Mouse (Mus musculus) gastrocnemius, postnatal 10 days (tissue): ENCODE data around the gene Aurkb. TPM values are rescaled to one million over a fixed set of nuclear protein-coding genes. Genes with fewer than 3 reads are reported as not detected.
A peak's percentile ranks its signal among the peaks of the same experiment; 100 is the strongest.
"Not testable (repeated sequence)": the region's sequence is repeated elsewhere in the genome, so short reads cannot be mapped to it uniquely, and the experiment has no call there.

ENCODE experiments used
- DNase-seq: peaks from one replicate; pipeline ENCODE4 v3.0.0; 2021; ENCODE audit warnings: mixed read lengths
- total RNA-seq, 2 experiments: library from RNA; stranded (reverse); gene quantifications; 2 replicates each; pipeline ENCODE4 v1.2.3; 2021

The Aurkb gene
- total RNA-seq, 2 experiments from 2014 or later, result 10.2 to 11.6 TPM

DNA sequence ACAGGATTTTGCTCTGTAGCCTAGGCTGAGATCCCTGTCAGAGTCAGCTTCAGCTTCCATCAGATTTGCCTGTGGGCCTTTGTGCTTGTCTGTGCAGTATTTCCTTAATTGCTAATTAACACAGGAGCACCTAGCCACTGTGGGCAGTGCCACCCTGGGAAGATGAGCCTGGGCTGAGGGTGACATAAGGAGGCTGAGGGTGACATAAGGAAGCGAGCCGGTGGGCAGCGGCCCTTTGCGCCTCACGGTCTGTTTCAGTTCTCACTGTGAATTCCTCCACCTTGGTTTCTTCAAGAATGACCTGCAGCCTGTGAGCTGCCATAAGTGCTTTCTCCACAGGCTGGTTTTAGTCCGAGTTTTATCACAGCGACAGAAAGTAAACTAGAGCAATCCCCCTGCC is 36.2 kb downstream of the Aurkb start:
- DNase-seq, result no peak

DNA sequence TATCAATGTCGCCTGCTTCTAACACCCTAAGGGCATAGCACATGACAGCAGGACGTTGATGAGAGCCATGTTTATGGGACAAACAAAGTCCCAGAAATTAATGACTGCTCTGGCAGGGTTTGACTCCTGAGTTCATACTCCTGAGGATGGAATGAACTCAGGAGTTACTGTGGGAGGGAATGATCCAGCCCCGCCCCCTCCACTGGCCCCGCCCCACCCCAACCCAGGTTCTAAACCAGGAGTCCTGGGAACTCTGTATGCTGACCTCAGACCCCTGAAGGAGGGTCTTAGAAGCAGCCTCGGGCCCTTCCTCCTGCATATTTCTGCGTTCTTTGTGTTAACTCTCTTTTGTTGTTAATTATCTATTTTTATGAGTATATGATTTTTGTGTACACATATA is 40.2 kb downstream of the Aurkb start:
- no peak for DNase-seq

DNA sequence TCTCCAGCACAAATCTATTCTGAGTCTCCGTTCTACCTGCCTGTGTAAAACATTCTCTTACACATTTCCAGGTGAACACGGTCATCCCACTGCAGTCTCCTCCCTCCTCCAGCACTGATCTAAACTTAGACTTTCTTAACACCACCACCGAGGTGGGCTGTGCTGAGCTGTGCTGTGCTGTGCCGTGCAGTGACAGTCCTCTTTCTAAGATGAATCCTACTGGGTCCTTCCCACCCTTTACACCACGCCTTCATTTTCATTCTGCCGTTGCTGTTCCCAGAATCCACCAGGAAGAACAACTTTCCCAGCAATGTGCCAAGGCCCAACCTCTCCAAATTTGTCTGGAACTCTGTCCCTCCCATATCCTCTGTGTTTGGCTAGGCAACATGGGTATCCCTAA is 40.9 kb downstream of the Aurkb start:
- DNase-seq, result peak; percentile 11

DNA sequence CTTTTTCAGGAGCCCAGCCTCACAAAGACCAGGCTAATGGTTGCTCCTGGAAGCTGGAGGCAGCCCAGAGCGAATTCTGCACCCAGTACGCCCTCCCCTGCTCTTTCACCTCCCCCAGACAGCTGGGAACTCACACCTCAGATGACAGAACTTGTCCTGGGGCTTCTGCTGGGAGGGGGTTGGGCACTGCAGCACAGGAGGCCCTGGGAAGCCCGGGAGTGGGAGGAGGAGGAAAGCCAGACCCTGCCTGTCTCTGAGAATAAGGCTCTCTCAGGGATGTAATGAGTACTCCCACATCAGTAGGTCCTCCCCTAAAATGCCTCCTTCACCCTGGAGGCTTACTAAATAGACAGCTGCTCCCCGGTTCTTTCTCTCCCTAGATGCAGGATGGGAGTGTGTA is 41.6 kb downstream of the Aurkb start:
- DNase-seq, result peak; percentile 28

DNA sequence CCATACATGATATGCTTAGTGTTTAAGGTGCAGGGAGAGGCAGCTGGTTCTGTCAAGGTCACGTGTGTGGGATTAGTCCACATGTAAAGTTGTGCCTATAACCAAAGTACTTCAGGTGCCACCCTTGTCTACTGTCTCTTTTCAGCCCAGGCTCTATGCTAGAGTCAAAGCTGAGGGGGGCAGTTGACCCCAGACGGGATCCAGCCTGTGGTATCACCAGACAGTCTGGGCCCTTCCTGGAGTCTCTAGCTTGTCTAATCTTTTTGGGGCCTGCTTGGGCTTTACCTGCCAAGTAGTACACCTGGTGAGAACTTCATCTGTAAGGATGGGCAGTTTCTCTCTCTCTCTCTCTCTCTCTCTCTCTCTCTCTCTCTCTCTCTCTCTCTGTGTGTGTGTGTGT is 42.1 kb downstream of the Aurkb start:
- DNase-seq, result no peak

DNA sequence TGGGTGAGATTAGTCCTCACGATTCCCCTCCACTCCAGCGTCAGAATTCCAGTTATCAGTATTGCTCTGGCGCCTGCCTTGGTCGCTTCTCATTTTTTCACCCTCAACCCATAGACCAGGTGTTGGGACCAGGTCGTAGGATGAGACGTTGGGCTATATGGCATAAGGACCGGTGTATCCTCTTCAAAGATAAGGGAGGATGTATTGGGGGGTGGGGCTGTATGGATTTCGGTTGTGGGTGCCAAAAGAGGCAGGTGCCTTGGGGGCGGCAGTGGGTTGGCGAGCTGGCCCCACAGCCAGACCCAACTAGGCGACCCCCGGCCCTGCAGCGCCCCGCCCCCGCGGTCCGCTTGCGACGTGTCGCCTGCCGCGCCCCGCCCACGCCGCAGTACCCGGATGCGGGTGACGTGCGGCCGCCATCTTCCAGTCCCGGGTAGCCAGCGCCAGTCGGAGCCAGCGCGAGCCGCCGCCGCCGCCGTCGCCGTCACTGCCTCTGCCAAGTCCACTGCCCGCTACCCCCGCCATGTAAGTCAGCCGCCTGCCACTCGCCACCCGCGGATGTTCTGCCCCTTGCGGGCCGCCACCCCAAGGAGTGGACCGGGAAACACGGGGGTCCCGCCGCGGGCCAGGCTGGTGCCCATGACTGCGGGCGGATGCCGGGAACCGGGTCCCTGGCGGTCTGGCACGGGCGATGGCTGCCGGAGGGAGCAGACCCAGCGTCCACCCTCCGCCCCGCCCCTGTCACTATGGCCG is 42.8 kb downstream of the Aurkb start, which contains the start of gene Vamp2:
Gene Vamp2 (plus strand): TSS at position 388 of the 753 bp plus-strand sequence.
- peak; percentile 94 for DNase-seq

DNA sequence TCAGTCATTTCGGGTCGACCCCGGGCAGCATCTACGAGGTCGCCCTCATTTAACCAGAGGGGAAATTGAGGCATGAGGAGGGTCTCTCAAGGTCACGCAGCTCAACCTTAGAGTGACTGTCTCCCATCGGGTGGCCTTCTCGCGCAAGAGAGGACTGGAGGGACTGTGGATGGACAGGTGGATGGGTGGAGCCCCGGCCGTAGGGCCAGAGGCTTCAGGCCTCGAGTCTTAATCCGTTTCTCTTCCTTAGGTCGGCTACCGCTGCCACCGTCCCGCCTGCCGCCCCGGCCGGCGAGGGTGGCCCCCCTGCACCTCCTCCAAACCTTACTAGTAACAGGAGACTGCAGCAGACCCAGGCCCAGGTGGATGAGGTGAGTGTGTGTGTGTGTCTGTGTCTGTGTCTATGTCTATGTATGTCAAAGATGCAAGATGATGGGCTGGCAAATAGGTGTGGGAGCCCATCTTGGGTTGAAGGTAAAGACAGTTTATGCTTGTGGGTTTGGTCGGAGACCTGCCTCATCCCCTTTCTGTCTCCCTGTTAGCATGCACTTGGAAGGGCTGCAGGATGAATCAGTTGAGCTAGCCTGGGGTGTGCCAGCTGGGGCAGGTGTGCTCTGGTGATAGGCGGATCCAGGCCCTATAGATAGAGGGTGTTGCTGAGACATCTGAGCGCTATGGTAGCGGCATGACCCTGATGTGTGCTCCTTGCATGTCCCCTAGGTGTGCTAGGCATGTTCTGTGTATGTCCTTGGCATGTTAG is 43.6 kb downstream of the Aurkb start:
- no peak for DNase-seq

DNA sequence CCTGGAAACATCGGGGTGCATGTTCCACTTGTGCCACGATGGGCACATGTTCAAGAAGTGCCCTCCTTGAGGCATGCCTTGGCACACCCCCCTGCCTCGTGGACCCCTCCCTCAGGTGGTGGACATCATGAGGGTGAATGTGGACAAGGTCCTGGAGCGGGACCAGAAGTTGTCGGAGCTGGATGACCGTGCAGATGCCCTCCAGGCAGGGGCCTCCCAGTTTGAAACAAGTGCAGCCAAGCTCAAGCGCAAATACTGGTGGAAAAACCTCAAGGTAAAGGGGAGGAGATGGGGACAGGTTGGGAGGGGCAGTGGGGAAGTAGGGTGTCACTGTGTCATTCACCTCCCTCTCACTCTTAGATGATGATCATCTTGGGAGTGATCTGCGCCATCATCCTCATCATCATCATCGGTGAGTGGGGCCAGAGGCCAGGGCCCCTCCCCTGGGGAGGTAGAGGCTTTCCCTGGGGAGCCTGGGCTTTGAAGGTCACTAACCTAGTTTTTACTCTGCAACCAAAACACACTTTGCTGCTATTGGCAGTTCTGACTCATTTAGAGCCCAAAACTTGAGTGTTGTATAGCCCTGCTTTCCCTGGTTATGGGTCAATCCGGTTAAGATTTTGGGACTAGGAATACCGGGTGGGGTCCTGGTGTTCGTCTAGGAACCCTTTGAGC is 44.3 kb downstream of the Aurkb start:
- no peak for DNase-seq

DNA sequence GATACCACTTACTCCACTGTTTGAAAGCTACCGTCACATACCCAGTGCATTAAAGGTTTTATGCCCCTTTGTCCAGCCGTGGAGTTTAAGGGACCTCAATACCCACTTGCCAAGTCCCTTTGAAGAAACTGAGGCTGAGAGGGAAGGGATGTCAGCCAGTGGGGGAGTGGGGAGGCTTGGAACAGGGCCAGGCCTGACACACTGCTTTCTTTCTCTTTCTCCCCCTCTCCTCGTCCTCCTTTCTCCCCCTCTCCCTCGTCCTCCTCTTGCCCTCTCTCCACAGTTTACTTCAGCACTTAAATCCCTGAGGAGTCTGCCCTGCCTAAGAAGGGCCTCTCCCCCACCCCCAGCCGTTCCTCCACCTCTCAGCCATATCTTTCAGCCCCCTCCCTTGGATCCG is 44.9 kb downstream of the Aurkb start:
- peak; percentile 17 for DNase-seq

DNA sequence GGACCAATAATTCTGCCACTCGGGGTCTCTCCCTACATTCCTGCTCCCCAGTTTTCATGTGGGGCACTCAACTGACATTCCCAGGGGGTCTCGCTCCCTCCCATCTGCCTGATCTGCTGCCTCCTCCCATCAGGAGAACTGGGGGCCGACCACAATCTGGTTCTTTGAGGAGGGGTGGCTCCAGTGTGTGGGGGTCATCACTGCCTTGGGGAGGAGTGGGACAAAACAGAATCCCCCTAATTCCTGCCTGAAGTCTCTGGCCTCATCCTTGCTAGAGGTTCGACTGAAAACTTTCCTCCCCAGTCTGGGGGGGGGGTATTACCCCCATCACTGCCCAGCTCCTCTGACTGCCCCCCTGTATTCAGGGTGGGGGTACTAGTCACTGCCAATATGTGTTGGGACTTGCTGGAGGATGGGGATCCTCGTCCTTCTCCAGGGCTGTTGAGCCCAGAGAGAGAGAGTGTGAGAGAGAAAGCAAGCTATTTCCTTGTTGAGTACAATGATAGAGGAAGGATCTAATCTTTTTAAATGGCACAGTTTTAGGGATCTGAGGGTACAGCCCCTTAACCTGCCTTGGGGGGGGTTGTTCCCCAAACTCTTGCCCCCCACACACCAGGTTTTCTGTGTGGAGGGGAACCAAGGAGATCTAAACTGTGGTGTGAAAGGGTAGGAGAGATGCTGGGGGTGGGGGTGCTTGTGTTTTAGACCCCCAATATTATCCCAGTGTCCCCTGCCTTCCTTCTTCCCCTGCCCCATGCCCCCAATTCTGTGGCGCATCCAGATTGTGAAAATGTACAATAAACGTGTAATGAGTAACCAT is 46.3 kb downstream of the Aurkb start:
- no peak for DNase-seq

DNA sequence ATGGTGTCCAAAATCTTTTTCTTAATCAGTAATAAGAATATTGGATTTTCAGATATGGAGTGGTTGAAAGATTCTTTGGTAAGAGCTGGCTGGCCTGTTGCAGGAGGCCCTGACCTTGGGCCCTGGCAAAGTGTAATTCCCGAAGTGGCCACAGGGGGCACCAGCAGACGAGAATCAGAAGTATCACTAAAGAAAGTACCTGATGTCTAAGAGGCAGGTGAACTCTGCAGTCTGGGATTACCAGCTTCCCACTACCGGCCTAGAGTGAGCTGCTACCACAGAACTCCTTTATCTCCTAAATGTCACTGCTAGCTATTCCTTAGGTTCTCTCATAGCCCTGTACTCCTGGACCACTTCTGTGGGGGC is 46.9 kb downstream of the Aurkb start:
- peak; percentile 91 for DNase-seq

DNA sequence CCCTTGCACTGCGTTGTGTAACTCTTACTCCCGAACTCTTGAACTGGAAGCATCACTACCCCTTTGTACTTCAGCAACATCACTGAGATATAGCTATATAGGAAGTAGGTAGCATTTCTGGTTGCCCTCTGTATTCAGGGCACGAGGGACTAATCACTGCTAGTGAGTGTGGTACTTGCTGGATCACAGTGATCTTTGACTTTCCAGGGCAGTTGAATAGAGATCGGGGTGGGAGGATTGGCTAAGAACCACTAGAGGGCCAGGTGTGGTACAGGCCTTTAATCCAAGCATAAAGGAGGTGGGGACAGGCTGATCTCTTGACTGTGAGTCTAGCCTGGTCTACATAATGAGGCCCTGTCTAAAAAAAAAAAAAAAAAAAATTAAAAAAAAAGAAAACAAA is 47.4 kb downstream of the Aurkb start:
- no peak for DNase-seq

DNA sequence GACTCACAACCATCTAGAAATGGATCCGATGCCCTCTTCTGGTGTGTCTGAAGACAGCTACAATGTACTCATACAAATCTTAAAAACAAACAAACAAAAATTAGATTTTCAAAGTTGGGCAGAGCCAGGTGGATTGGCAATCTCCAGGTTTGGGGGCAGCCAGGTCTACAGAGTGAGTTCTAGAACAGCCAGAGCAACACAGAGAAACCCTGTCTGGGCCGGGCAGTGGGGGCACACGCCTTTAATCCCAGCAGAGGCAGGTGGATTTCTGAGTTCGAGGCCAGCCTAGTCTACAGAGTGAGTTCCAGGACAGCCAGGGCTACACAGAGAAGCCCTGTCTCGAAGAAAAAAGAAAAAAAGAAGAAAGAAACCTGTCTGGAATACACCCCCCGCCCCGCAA is 48.4 kb downstream of the Aurkb start:
- not testable (repeated sequence) for DNase-seq

DNA sequence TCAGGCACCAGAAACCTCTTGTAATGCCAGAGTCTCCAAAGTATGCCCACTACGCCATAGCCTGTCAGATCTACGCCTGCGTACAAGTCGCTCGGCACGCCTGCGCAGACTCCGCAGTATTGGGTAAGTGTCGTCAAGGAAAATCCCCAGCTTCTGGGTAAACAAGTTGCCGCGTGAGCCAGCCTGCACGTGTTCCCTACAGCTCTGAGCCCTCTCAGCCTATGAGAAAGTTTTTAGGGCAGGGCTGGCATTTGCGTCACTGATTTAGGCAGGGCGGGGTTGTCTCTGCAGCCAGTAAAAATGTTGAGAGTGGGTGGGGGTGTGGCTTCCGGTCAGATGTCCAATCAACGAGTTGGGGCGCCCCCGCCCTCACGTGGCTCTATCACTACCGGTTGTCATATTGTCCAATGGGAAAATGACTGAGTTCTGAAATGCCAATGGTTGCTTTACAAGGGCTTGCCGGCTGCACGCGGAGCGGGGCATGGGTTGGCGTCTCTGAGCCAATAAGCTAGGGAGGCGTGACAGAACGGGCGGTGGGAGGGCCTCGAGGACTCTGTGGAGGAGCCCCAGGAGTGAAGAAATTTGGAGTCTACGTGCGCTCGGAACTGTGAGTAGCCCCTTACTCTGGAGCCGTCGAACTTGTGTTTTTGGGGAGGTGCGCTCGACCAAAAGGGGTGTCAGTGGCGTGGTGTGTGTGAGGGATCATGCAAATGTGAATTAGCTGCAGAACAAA is 49.4 kb downstream of the Aurkb start, which contains the start of gene Per1:
Gene Per1 (plus strand): TSS at position 521 of the 733 bp plus-strand sequence.
- peak; percentile 93 for DNase-seq

DNA sequence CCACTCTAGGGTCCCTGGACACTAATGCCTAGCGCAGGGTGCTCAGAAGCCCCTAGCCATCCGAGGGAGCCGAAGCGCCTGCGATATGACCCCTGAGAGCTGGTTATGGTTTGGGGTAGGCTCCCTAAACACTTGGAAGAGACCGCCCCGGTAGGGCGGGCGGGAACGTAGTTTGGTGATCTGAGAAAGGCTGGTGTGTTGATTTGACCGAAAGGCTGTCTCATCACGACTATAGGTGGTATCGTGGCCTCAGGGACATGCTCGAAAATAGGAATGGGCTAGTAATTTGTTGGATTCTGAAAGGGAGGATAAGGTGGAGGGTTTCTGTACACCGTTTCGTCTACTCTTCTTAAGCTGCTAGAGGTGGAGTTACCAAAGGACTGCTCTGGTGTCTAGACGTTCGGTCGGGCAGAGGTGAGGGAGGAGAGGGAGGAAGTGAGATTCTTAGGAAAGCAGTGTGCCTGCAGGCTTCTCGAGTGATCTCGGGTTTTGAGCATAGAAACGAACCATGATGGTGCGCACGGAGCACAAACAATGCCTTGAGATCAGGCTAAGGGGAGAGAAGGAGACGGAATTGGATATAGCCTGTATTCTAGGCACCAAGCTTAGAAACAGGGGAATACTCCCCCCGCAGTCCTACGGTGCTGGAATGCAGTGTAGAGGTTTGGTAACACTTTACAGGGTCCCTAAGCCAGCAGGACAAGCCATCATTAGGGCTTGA is 50.2 kb downstream of the Aurkb start:
- no peak for DNase-seq

DNA sequence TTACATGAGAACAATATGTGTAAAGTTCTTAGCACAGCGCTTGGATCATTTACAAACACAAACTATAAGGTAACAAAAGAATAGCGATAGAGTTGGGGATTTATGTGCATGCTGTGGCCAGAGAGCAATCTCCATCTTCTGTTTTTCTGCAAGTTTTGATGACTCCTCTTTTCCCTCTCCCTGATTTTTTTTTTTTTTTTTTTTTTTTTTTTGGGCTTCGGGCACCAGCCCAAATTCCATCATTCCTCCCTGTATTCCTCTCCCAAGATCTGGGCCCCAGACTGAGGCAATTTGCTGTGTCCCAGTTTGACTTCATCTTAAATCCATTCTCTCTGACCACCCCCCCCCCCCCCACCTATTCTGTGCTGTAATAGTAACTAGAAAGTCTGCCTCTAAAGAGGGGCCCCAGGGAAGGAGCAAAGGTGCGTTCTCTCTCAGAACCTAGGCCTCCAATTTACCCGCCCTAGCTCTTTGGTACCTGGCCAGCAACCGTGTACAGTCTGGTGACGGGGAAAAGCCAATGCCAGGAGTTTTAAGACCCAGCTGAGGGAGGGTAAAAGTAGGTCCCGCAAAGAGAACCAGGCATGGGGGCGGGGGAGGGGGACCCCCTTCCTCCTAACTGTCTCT is 51.0 kb downstream of the Aurkb start:
- no peak for DNase-seq

DNA sequence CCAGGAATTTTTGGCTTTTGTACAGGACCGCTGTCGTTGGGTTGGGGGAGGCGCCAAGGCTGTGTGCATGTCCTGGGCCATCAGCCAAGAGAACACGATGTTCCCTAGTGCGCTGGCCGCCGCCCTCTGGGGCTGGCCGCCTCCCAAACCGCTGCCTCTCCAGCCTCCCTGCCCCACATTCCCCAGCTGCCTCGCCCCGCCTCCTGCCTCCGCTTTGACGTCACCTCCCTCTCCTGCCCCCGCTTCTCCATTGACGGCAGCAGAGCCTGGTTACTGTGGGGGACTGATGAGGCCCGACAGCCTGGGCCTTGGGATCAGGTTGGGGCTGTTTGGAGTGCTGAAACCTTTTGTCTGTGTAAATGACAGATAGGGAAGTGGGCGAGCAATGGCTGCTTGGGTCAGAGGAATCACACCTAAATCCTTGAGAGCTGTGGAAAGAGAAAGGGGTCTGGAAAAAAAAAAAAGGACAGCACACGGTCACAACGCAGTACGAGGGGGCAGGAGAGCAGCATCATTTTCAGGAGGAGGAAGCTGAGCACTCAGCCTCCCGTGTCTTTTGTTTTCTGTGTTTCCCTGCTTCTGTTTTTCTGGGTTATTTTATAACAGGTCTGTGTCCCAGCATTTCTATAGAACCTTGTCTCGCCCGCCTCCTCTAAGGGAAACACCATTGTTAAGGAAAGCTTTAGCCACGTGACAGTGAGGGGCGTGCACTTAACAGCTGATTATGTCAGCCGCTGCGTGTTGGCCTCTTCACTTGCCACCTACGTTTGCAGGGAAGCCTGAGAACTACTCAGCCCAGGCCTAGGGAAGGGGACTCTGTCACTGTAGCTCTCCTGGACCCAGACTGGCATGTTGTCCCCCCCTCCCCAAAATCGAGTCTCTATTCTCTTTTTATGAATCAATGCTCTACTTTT is 51.8 kb downstream of the Aurkb start:
- DNase-seq, result peak; percentile 100

DNA sequence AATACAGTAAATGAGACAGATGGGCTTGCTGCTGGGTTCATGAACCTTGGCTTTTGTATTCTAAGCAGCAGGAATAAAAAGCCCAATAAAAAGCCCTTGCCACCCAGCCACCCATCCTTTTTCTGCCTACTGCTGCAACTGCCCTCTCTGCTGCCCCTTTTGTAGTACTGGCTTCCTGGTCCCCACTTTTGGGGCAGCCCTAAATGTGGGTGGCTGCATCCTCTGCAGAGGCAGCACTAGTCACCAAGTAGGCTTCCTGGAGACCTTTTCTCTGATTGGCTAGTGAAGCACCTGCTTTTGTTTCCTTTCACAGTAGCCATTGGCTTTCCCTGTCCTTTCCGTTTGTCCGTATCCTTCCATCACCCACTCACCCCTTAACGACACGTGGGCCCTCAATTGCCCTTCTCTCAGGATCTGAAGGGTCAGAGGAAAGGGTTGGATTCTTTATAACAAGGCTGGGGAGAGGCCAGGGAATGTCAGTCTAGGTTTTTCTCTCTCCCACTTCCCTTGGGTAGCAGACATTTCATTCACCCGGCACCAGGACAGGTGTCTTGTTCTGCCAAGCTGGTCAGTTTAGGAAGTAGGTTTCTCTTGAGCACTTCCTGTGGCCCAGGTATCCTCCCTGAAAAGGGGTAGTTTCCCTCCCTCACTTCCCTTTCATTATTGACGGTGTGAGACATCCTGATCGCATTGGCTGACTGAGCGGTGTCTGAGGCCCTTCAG is 52.8 kb downstream of the Aurkb start:
- peak; percentile 20 for DNase-seq

DNA sequence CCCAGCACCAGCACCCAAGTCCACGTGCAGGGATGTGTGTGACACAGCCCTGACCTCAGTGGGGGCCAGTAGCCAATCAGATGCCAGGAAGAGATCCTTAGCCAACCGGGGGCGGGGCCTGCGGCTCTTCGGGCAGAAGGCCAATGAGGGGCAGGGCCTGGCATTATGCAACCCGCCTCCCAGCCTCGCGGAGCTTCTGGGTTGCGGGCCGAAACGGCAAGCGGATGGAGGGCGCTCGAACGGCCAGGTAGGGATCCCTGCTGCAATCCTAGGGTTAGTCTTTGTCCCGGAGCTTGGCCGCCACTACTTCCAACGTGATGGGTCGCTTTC is 53.3 kb downstream of the Aurkb start:
- DNase-seq, result peak; percentile 94
